Mouse (Mus musculus): ENCODE results near the gene Lect2.

- TF ChIP-seq MAFK (IDR thresholded peaks at IDR 0.05; ENCODE audit: insufficient read depth, low read depth, low read length) (no peak), ZC3H11A (IDR thresholded peaks at IDR 0.05; ENCODE audit: borderline replicate concordance, low read depth, low read length) (no peak), CHD2 (IDR thresholded peaks at IDR 0.05; ENCODE audit: low read depth, low read length) (no peak)
Observed at GRCm38 (mm10) chr13:56539846-56540245, 8.5 kb downstream of the Lect2 start.

Data from ES-E14 (cell line).